Mouse (Mus musculus): Measurements from ENCODE around the gene Cxxc4.
"Not testable (repeated sequence)": the region's sequence is repeated elsewhere in the genome, so short reads cannot be mapped to it uniquely, and the experiment has no call there.

The Cxxc4 gene

DNA sequence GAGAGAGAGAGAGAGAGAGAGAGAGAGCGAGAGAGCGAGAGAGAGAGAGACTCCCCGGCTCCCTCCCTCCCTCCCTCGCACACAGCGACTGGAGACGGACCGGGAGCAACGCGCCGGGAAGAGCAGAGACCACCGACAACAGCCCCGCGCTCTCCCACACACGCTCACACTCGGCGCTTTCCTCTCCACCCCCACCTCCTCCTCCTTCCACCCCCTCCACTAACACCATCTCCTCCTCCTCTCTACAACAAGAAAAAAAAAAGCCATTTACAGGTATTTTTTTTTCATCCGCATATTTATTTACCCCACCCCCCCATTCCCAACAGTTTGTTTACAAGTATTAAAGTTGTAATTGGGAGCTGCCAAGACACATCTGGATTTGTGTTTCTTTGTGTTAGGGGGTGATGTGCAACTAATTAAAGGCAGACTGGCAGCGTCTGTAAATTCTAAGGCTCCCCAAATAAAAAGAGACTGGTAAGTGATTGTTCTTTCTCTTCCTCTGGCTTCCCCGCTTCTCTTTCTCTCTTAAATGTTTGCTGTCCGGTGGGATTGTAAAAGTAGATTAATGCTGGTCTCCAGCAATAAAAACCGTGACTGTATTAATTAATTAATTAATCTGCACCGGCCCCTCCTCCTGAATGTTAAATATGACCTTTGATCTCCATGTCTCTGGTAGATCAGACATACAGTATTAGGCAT lies at the start of gene Cxxc4:
TSS of gene Cxxc4 (plus strand) at position 71 of the 699 bp plus-strand sequence.
- no peak for DNase-seq (ENCODE audit: low spot score)

DNA sequence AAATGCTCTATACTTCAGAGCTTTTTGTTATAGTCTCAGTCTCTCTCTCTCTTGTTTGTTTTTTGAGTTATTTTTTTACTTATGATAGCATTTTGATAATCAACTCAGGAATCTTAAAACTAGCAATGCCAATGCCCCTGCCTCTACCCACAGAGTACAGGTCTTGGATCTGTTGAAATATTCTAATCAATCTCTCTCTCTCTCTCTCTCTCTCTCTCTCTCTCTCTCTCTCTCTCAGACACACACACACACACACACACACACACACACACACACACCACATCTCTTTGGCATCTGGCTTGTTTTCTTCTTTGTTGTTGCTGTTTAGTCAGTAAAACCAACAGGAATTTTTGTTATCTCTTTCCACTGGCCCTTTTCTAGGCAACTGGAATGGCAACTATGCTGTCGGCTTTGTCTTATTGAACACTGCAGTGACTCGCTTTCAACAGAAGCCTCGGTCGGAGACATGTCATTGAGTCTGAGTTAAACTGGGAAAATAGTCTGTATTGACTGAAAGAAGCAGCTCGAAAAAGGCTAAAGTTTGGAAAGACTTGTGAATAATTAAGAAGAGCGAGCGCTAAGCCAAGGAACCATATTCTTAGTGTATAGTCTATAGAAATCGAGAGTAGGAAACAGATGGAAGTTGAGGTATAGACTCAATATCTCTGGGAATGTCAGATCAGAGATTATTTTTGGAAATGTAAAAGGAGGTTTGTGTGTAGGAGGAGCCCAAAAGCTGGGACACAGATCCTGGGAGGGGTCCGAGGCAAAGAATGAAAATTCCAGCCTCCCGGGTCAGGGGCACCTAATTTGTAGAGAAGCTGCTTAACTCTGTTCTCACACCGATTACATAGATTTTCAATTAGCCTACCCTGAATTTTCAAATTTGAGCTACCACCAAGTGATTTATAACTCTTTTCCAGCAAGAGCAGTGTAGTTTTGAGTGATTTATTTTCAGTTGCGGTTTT lies 47.0 kb upstream of the Cxxc4 start:
- no peak for DNase-seq (ENCODE audit: low spot score)

DNA sequence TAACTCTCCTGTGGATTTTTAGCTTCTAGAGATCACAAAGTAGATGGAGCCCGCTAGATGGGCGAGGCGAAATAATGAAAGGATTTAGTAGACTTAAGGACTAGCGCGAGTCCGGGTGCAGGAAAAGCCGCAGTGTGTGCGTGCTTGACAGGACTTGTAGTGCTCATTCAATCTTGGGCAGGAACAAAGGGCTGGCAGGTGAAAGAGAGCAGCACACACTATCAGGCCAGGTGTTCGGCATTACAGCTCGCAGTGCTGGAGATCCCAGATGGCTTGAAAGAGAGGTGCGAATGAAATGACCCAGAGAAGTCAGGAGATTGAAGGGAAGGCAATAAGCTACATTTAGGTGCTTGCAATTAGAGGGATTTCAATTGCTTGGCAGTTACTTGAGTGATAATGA lies 46.2 kb upstream of the Cxxc4 start:
- DNase-seq (ENCODE audit: low spot score): no peak

DNA sequence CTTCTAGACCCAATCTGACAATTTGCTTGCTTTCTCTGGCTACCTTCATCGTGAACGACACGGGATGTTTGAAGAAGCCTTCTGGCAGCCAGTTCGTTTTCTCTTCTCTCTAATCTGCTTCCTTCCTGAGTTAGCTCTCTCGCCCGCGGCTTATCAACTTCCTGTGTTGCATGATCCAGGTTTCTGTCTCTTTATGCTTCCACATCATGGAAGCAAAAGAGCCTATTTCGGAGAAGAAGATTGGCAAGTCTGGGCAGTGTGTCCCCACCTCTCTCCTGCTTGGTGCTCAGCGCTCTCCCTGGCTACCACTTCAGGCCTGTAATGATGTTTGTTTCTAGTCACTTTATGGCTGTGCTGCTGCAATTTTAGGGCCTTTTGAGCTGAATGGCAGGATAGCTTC lies 36.4 kb upstream of the Cxxc4 start:
- DNase-seq (ENCODE audit: low spot score): no peak

- DNase-seq (ENCODE audit: low spot score): no peak
Measured at GRCm38 (mm10) chr3:134206624-134207023, 29.7 kb upstream of the Cxxc4 start.

DNA sequence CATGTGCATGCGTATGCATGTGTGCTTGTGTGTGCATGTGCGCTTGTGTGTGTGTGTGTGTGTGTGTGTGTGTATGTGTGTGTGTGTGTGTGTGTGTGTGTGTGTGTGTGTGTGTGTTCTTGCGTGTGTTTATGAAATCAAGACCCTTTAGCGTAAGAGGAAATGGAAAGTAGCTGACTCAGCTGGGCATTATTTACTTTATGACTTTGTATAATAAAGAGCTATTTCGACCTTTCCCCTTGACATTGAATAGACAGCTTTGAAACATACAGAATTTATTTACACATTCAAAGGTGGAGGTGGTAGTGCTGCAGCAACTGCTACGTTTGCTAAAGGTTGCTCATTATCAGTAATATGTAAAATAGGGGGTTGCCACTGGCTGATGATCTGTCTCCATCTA lies 25.3 kb upstream of the Cxxc4 start:
- DNase-seq (ENCODE audit: low spot score): no peak

DNA sequence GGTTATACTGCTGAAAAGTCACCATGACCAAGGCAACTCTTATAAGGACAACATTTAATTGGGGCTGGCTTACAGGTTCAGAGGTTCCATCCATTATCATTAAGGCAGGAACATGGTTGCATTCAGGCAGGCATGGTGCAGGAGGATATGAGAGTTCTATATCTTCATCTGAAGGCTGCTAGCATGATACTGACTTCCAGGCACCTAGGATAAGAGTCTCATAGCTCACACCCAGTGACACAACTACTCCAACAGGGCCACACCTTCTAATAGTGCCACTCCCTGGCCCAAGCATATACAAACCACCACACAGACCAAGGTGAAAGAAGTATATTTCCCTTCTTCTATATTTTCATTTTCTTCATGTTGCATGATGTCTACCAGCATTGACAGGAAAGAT lies 16.4 kb upstream of the Cxxc4 start:
- DNase-seq (ENCODE audit: low spot score): not testable (repeated sequence)

GRCm38 (mm10) chr3:134221002-134221401 lies 15.3 kb upstream of the Cxxc4 start:
- no peak for DNase-seq (ENCODE audit: low spot score)

- no peak for DNase-seq (ENCODE audit: low spot score)
Measured at GRCm38 (mm10) chr3:134222593-134222992, 13.7 kb upstream of the Cxxc4 start.

- no peak for DNase-seq (ENCODE audit: low spot score)
Measured at GRCm38 (mm10) chr3:134223956-134224355, 12.3 kb upstream of the Cxxc4 start.

GRCm38 (mm10) chr3:134225928-134226327 lies 10.4 kb upstream of the Cxxc4 start:
- no peak for DNase-seq (ENCODE audit: low spot score)

DNA sequence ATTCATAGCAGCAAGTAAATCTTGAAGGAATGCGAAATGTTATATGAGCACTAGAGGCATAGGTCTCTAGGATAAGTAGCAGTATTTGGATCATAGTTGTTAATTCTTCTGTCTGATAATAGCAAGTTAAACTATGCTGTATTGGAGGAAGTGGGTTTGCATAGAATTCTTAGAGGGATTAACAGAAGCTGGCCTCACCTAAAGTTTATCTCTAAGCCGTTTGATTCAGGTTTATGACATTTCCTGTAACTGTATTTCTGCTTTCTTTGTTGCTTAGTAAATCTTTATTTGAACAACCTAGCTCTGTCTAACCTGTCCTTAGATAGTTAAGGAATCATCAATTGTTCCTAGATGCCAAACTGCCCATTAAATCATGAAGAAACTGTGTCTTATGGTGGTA lies 3.5 kb upstream of the Cxxc4 start:
- no peak for DNase-seq (ENCODE audit: low spot score)

DNA sequence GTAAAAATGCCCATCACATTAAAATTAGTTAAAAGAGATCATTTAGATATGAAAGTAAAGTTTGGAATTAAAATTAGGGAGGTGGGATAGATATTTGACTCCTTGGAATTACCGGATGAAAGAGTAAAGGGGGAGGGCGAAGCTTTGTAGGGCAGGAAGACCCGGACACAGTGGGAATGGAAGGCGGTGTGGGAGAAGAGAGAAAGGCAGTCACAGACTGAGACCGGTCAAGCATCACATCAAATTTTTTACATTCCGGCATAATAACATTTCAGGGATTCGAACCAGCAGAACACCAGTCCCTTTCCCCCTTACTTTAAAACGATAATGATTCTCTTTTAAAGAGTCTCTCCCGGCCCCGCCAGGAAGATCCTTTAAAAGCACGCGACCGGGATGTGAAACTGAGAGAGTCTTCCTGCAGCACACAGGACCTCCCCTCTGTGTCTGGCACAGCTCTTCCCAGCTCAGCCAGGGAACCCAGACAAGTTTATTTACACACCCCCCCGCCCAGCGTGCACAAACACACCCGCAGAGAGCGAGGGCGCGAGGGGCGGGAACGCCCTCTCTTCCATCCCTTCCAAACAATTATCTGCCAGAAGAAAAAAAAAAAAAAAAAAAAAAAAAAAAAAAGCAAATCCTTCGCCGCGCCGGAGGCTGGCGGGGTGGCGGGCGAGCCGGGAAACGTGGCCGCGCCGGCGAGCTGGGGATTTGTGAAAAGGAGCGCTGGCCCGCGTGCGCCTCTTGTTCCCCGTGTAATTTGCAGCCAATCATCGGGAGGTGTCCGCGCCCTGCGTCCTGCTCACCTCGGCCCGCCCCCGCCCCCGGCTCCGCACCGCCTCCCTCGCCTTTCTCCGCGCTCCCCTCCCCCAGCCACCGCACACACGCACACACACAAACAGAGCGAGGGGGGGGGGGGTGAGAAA lies 532 bp upstream of the Cxxc4 start:
- DNase-seq (ENCODE audit: low spot score): peak; percentile 75

GRCm38 (mm10) chr3:134237113-134237805 lies 975 bp downstream of the Cxxc4 start:
- DNase-seq (ENCODE audit: low spot score): no peak

DNA sequence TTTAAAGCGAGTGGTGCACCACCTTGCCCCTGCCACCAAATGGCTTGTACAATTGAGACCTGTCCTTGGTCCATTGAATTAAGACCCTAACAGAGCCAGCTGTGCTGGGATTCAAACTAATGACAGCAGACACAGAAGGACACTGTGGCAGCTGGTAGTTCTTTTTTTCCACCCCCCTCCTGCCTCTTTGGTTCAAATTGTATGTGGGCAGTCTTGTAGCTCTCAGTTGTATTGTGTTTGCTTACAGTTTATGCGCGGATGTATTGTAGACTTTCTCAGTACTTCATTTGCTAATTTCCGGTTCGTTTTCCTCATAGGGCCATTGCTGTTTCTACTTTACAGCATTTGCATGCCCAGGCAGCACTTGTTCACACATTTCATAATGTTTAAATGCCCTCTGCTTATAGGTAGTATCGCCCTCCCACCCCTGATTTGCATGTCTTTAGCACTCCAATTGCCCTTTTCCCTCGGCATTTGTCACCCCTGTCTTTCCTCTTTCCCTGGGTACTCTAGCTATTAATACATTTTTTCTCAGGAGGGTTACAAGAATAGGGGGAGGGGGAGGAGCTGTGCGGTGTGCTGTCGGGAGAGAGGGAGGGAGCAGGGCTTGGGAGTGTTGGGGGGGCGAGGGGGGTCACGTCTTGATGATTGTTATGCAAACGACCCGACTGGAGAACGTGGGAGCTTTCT lies 2.5 kb downstream of the Cxxc4 start:
- no peak for DNase-seq (ENCODE audit: low spot score)

DNA sequence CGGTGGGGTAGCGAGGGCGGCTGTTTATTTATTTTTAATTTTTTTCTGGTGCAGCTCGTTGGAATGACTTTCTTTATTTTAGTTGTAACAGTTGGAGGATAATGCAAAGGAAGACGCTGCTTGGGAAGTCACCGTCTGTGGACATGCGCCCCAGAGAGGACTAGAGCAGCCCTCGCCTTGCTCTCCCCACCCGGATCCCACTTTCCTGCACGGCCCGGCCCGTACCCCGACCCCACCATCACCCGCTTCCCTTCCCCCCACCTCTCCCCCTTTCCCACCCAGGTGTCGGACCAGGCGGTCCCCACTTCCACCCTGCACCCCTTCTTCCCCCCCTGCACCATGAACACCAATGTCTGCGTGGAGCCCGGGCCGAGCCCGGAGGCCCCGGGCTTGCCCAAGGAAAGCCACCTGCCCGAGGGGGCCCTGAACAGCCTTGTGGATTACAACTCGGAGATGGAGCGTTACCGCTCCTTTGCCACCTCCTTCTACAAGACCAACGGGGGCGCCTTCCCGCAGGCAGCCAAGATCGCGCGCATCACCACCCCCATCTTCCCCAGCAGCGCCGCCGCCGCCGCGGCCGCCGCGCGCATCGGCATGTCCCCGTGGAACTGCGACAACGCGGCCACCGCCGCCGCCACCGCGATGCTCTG lies 3.2 kb downstream of the Cxxc4 start:
- peak; percentile 33 for DNase-seq (ENCODE audit: low spot score)

- DNase-seq (ENCODE audit: low spot score): peak; percentile 72
Measured at GRCm38 (mm10) chr3:134239971-134240717, 3.9 kb downstream of the Cxxc4 start.

- no peak for DNase-seq (ENCODE audit: low spot score)
Measured at GRCm38 (mm10) chr3:134240718-134241025, 4.4 kb downstream of the Cxxc4 start.

DNA sequence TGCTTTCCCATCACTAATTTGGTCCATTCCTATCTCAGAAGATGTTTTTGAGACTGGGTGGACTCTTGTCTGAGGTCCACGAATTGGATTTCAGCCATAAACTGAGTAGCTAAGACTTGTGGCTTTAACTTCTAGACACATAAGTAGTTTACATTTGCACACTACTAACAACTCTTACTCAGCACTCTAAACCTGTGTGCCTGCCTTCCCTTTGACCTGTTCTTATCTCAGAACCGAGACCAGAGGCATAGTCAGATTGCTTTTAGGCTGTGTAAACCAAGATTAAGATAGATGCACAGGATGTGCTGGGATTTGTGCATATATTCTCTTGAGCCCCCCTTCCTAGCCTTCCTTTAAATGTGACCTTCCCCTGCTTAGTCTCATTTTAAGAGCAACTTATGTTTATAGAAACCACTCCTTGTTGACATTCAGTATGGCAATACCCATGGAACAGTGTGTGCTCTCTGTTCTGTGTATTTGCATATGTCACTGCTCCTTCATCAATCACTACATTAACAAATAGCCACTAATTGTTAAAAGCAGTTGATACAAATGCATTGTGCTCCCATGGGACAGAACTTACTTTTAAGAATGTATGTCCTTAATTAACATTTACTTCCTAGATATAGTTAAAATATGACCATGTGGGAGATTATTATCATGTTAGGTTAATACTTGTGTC lies 7.0 kb downstream of the Cxxc4 start:
- no peak for DNase-seq (ENCODE audit: low spot score)
